Mouse (Mus musculus): ENCODE measurements around the gene Cabin1.
A peak's percentile ranks its signal among the peaks of the same experiment; 100 is the strongest.

The Cabin1 gene

DNA sequence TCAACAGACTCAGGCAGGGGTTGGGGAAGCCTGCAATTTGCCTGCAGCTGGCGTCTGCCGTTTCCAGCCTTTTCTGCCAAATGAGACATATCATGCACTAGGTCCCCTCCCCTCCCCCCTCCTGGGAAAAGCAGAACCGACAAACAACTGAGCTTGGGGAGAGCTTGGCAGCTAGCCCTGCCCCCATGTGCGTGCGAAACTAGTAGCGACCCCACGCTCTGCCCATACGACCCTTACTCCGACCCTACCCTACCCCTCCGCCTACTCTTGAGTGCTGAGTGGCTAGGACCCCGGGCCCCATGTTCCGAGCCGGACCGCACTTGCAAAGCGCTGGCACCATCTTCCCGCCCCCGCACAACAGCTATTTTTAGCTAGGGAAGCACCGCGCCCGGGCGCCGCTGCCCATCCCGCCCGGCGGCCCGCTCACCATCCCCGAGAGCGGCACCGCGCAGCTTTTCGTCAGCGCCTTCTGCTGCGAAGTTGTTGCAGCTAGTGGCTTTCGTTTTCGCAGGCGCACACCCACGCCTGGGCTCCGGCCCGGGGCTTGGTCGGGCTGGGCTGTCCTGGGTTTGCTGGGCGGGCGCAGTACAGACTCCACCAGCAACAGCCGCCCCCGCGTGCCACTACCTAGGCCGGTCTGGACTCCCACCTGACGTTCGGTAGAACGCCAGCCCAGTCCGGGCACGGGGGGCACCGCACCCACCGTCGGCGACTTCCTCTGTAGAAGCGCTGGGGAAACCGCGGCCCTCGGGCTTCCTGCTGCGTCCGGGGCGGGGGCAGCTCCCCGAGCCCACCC is 96.8 kb downstream of the Cabin1 start:
- peak; percentile 42 to 50 for DNase-seq (ENCODE audit: low read depth in 2 of 2, low spot score in 2 of 2)

GRCm38 (mm10) chr10:75666451-75667030 is 97.6 kb downstream of the Cabin1 start:
- no peak for DNase-seq (ENCODE audit: low read depth in 2 of 2, low spot score in 2 of 2)

DNA sequence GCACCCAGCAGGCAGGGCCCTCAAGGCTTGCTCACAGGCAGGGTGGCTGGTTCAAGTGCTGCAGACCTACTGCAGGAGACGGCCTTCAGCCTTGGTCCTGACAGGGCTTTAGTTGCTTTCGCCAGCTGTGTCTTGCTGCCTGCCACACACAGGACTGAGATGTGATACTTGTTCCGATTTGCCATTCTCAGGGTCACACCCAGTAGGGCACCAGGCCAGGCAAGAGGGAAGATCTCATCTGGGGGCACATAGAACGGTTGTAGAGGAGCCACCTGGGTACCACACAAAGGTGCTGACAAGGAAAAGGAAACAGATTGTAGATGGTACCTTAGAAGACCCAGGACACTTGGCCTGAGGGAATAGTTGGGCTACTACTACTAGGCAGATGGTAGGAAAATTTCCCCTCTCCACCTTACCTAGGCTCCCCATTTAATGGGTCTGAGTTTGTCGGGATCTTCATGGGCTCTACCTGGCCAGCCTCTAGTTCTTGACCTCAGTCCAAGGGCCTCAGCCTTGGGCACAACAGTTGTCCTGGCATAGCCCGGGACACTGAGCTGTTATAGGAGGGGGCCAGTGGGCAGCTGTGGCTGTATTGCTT is 99.4 kb downstream of the Cabin1 start:
- no peak for DNase-seq (ENCODE audit: low read depth in 2 of 2, low spot score in 2 of 2)

GRCm38 (mm10) chr10:75662575-75662974 is 101.6 kb downstream of the Cabin1 start:
- no peak for DNase-seq (ENCODE audit: low read depth in 2 of 2, low spot score in 2 of 2)

GRCm38 (mm10) chr10:75661876-75662275 is 102.3 kb downstream of the Cabin1 start:
- no peak for DNase-seq (ENCODE audit: low read depth in 2 of 2, low spot score in 2 of 2)

GRCm38 (mm10) chr10:75661381-75661780 is 102.8 kb downstream of the Cabin1 start:
- DNase-seq (ENCODE audit: low read depth in 2 of 2, low spot score in 2 of 2) = no peak

GRCm38 (mm10) chr10:75657772-75658171 is 106.4 kb downstream of the Cabin1 start:
- no peak for DNase-seq (ENCODE audit: low read depth in 2 of 2, low spot score in 2 of 2)

- DNase-seq (ENCODE audit: low read depth in 2 of 2, low spot score in 2 of 2) = no peak
Observed at GRCm38 (mm10) chr10:75657165-75657564, 107.0 kb downstream of the Cabin1 start.

DNA sequence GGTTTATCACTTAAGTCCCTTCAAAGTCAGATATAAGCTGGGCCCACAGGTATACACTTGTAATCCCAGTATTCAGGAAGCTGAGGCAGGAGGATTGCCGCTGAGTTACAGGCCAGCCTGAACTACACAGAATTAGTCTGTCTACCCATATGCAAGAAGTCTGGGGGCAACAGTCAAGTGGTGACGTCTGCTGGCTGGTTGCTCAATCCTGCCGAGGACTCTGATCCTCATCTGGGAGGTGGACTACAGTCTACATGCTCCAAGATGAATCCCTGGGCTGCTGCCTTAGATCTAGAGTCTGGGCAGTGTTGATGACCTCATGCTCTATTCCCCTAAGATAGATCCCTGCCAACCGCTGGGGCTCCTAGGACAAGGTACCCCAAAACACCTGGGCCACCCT is 110.1 kb downstream of the Cabin1 start:
- no peak for DNase-seq (ENCODE audit: low read depth in 2 of 2, low spot score in 2 of 2)

DNA sequence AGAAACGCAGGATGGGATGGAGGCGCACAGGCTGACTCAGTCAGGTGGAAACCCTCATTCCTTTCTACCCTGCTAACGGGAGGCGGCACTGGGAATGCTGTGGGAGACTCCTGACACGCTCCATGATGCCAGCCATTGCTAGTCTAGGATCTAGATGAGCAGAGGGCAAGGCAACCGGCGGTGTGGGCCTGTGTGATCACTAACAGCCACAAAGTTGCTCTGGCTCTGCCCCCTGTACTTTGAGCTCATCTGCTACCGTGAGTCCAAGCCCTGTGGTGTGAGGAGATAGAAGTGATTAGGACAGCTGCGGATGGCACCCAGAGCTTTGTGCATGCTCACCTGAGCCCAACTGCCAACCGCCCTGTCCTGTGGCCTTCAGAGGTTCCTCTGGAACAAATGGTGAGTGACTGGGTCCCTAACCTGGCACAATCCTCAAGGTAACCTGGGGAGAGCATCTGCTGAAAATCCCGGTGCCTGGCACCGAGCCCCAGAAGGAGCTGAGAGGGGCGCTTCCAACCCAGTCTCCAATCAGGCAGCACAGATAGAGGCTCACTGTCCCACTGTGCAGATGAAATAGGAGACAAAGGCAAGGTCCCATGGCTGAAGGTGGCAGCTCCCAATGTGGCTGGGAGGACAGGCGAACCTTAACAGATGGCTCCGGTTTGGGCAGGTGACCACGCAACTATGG is 112.6 kb downstream of the Cabin1 start:
- DNase-seq (ENCODE audit: low read depth in 2 of 2, low spot score in 2 of 2) = no peak

DNA sequence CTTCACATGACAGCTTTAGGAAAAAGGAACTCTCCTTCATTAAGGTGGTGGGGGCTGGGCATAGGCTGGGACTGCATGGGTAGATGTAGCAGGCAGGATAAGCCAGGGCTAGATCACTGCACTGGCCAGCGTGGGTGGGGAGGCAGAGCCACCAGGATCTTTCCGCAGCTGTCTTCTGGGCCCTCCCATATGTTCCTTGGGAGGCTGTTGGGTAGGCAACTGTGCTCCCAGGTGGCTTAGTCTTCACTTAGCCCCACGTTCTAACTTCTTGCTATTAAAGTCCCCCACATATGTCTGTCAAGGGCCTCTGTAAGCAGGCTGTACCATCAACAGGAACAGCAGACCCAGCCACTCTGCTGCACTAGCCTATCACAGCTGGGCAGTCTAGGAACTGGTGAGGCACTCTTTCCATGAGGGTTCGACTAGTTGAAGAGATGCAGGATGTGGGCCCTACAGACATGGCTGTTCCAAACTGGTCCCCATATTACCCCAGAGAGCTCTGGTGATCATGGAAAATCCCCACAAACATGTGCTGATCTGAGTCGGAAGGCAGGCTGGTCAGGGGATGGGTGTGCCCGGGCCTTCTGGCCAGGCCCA is 113.7 kb downstream of the Cabin1 start:
- no peak for DNase-seq (ENCODE audit: low read depth in 2 of 2, low spot score in 2 of 2)

GRCm38 (mm10) chr10:75649406-75649995 is 114.6 kb downstream of the Cabin1 start:
- no peak for DNase-seq (ENCODE audit: low read depth in 2 of 2, low spot score in 2 of 2)

GRCm38 (mm10) chr10:75649001-75649400 is 115.1 kb downstream of the Cabin1 start:
- no peak for DNase-seq (ENCODE audit: low read depth in 2 of 2, low spot score in 2 of 2)

DNA sequence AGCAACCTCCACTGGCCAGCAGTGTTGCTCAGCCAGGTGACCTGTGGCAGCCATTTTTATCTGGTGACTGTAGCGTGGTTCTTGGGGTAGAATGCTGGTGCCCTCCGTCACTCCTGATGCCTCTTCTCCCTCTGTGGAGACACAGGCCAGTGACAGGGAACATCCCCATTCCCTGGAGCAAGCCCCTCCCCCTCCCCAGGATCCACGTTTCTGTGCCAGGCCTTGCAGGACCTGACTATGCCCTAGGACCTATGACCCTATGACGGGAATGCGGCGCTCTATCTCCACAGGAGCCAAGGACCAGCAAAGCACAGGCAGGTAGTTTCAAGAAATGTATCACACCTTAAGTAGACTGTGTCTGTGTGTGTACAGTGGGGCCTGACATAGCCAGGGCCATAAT is 116.0 kb downstream of the Cabin1 start:
- DNase-seq (ENCODE audit: low read depth in 2 of 2, low spot score in 2 of 2) = no peak

GRCm38 (mm10) chr10:75647362-75647761 is 116.8 kb downstream of the Cabin1 start:
- DNase-seq (ENCODE audit: low read depth in 2 of 2, low spot score in 2 of 2) = no peak

- DNase-seq (ENCODE audit: low read depth in 2 of 2, low spot score in 2 of 2) = no peak
Observed at GRCm38 (mm10) chr10:75646406-75646805, 117.7 kb downstream of the Cabin1 start.

GRCm38 (mm10) chr10:75645616-75646015 is 118.5 kb downstream of the Cabin1 start:
- no peak for DNase-seq (ENCODE audit: low read depth in 2 of 2, low spot score in 2 of 2)

DNA sequence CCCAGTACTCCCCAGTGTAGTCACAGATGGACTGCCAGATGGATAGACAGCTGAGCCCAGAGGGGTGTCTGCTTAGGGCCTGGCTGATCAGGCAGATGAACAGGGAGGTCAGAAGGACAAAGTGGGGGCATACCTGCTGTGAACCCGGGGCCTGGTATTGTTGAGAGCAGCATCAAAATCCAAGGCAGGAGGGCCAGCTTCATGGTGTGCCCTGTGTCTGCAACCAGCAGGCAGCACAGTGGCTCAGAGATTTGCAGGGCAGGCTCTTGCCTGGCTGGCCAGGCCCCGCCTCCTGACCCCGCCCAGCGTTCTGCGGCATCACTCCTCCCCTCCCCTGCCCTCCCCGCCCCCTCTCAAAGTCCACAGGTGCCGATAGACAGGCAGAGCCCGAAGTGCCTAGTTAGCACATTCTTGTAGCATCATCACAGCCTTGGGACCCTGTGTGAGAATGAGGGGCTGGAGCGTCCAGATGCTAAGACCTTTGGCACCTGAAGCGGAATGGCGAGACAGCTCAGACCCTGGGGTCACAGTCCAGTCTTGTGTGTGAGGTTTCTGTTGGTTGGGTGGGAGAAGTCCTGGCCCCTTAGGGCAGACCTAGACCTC is 120.3 kb downstream of the Cabin1 start, which contains the start of gene Susd2:
TSS of gene Susd2 (minus strand) at position 268 of the 603 bp plus-strand sequence.
- peak in 1 of 2 experiments; percentile 14 for DNase-seq (ENCODE audit: low read depth in 2 of 2, low spot score in 2 of 2)

GRCm38 (mm10) chr10:75642891-75643290 is 121.2 kb downstream of the Cabin1 start:
- DNase-seq (ENCODE audit: low read depth in 2 of 2, low spot score in 2 of 2) = no peak

GRCm38 (mm10) chr10:75642436-75642835 is 121.7 kb downstream of the Cabin1 start:
- no peak for DNase-seq (ENCODE audit: low read depth in 2 of 2, low spot score in 2 of 2)
